Mouse (Mus musculus) small intestine, adult 2 months (tissue): ENCODE results near the gene Apoa5. TPM values are rescaled to one million over a fixed set of nuclear protein-coding genes. Genes with fewer than 3 reads are reported as not detected.

Source experiments
- H3K27ac ChIP-seq: fragments of 200-500 bp; 2 replicates; pipeline ENCODE4 v1.5.1; 2012; ENCODE audit warnings: low read depth, low read length, control low read depth, inconsistent platforms; ENCODE audit not compliant: insufficient read depth
- H3K27me3 ChIP-seq: fragments of 200-500 bp; 2 replicates; pipeline ENCODE4 v1.6.1; 2012; ENCODE audit warnings: mild to moderate bottlenecking, moderate library complexity, low read length, inconsistent platforms; ENCODE audit not compliant: control insufficient read depth, insufficient read depth
- H3K36me3 ChIP-seq: fragments of 200-500 bp; 2 replicates; pipeline ENCODE4 v1.6.1; 2012; ENCODE audit warnings: mild to moderate bottlenecking, low read length, control low read depth, inconsistent platforms; ENCODE audit not compliant: control insufficient read depth, insufficient read depth
- H3K4me1 ChIP-seq: fragments of 200-500 bp; 2 replicates; pipeline ENCODE4 v1.6.1; 2012; ENCODE audit warnings: low read length, inconsistent platforms, mixed read lengths; ENCODE audit not compliant: control insufficient read depth, insufficient read depth, insufficient read length
- H3K4me3 ChIP-seq: fragments of 200-500 bp; 2 replicates; pipeline ENCODE4 v1.5.1; 2012; ENCODE audit warnings: low read depth, mild to moderate bottlenecking, control low read depth, inconsistent platforms, low read length, moderate library complexity
- CTCF ChIP-seq: fragments of 200-500 bp; IDR thresholded peaks from 2 replicates; pipeline ENCODE4 v1.5.1; 2012; ENCODE audit warnings: low read depth, mild to moderate bottlenecking, control low read depth, inconsistent platforms, low read length, moderate library complexity, mixed read lengths; ENCODE audit not compliant: insufficient replicate concordance, insufficient read length; ENCODE audit errors: extremely low read depth
- POLR2A ChIP-seq: fragments of 200-500 bp; IDR thresholded peaks from 2 replicates; pipeline ENCODE4 v1.6.1; 2012; ENCODE audit warnings: low read depth, mild to moderate bottlenecking, control low read depth, inconsistent platforms, low read length, moderate library complexity
- WGBS: fragments of 180-500 bp; shearing (Covaris S2); methylation state at CpG from one replicate; pipeline ENCODE4 v1.1.7; 2018; 5-methylcytosine and 5-hydroxymethylcytosine counted together
- polyA plus RNA-seq: library from polyadenylated mRNA; depleted of rRNA; stranded (reverse); fragments of >200 nt; gene quantifications from 2 replicates; pipeline ENCODE4 v1.2.3, GENCODE M21; 2012

The Apoa5 gene
- polyA plus RNA-seq, 1 experiment = 1.1 TPM

DNA sequence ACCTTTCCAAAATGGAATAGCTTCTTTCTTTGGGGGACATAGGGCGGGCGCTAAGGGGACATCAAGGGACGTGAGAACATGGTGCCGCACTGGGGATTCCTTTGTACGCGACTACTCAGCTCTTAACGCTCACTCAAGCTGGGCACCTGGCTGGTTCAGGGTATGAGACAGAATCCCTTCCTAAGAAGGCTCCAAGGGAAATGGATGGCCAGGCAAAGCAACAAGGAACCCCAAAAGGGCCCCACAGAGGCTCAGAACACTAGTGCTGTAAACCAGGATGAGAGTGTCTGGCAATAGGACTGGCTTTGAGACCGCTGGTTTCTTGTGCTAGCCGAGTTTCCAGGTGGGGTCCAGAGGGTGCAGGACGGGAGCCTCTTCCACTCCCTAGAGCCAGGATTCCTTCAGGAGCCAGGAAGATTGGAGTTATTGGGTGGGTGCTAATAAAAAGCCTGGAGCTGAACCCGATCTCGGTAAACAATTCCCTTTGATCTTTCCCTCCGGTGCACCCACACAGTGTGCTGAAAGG is 37.9 kb upstream of the Apoa5 start:
- TF ChIP-seq POLR2A = peak; percentile 11; the same call in 1 of the 2 replicates
- no peak for TF ChIP-seq CTCF
- Histone ChIP-seq H3K27ac (peak overlapping the region; percentile 99), H3K27me3 (no peaks in the 10 kb centered on the region), H3K36me3 (peaks cover 22% of the 10 kb centered on the region), H3K4me3 (peak overlapping the region; percentile 78), H3K4me1 (peaks cover 31% of the 10 kb centered on the region)
- WGBS = 14% methylated on average over 13 of the region's 13 CpGs

DNA sequence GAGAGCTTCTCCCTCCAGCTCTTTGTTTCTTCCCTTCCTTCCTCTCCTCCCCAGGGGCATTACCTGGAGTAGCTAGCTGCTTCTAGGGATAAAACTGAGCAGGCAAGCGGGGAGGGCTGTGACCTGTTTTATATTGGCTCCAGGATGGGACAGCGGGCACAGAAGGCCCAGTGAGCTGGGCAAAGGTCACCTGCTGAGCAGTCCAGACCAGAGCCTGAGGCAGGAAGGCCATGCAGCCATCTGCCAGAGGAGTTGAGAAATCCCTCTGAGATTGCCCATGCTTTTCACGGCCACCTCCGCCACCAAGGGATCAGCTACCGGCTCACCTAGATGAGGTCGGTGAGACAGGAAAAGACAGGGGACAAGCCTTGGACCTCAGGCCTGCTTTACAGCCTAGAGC is 33.2 kb upstream of the Apoa5 start:
- whole genome bisulfite sequencing = 44% methylated on average over 6 of the region's 6 CpGs
- H3K27me3 ChIP-seq = no peaks in the 10 kb centered on the region
- TF ChIP-seq CTCF (no peak), POLR2A (peak; percentile 52; the same call in 1 of the 2 replicates)
- peaks cover 6% of the 10 kb centered on the region for H3K36me3 ChIP-seq
- peak overlapping the region; percentile 97 for H3K27ac ChIP-seq
- H3K4me1 ChIP-seq = peaks cover 38% of the 10 kb centered on the region
- peak overlapping the region; percentile 53 for H3K4me3 ChIP-seq

DNA sequence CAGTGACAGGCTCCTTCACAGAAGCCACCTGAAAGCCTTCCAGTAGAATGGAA is 33.0 kb upstream of the Apoa5 start, which contains the start of gene Apoc3:
Gene Apoc3, minus strand, starts transcription at position 41 of the 53 bp plus-strand sequence.
- H3K27ac ChIP-seq = peak within 1 kb of the TSS; percentile 97
- TF ChIP-seq CTCF (no peak), POLR2A (no peak)

DNA sequence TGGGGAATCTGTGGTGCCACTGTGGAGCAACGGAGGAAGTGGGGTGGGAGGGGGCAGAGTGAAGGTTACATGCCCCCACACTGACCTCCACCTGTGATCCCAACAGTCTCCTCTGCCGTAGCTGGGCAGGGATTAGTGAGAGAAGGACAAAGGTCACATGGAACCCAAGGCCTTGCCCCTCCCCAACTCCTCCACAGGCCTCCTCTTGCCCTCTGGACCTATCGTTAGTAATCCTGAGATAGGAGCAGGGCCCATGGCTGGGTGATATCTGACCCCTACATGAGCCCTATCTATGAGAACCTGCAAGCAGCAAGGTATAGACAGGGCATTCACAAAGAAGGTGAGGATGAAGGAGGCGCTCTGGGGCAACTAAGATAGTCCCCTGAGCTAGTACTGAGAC is 32.8 kb upstream of the Apoa5 start:
- peaks cover 1% of the 10 kb centered on the region; the same call in 1 of the 2 replicates for H3K36me3 ChIP-seq
- peak overlapping the region; percentile 53 for H3K4me3 ChIP-seq
- WGBS = 33% methylated on average over 4 of the region's 4 CpGs
- H3K27me3 ChIP-seq = no peaks in the 10 kb centered on the region
- TF ChIP-seq CTCF (no peak), POLR2A (no peak)
- peak overlapping the region; percentile 97 for H3K27ac ChIP-seq
- H3K4me1 ChIP-seq = peaks cover 40% of the 10 kb centered on the region

More for the DNA sequence above, 33.0 kb upstream of the Apoa5 start, which contains the start of gene Apoc3:
- Histone ChIP-seq H3K4me3 (peak within 1 kb of the TSS; percentile 56), H3K36me3 (peaks cover 4% of the 10 kb centered on the region), H3K27me3 (no peaks in the 10 kb centered on the region), H3K4me1 (peaks cover 40% of the 10 kb centered on the region)

DNA sequence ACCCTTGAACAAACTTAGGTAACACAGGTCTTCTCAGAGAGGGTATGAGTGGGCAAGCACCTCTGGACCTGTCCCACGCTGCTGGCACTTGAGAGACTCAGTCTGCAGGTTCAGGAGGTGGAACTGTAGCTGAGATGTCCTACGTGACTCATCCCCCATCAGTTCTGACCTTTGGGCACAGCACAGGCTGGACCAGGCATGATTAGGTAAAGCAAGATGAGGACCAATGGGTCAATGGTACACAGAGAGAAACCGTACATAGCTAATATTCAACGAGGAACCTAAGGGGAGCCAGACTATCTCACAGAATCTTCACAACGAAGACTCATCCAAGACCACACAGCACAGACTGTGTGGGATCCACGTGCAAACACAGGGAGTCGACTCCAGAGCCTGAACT is 29.6 kb upstream of the Apoa5 start:
- H3K4me1 ChIP-seq = peaks cover 58% of the 10 kb centered on the region
- H3K27me3 ChIP-seq = no peaks in the 10 kb centered on the region
- peak overlapping the region; percentile 88 for H3K27ac ChIP-seq
- peaks cover 16% of the 10 kb centered on the region for H3K36me3 ChIP-seq
- H3K4me3 ChIP-seq = no peak overlapping the region
- TF ChIP-seq CTCF (no peak), POLR2A (no peak)
- 66% methylated on average over 7 of the region's 7 CpGs for WGBS

DNA sequence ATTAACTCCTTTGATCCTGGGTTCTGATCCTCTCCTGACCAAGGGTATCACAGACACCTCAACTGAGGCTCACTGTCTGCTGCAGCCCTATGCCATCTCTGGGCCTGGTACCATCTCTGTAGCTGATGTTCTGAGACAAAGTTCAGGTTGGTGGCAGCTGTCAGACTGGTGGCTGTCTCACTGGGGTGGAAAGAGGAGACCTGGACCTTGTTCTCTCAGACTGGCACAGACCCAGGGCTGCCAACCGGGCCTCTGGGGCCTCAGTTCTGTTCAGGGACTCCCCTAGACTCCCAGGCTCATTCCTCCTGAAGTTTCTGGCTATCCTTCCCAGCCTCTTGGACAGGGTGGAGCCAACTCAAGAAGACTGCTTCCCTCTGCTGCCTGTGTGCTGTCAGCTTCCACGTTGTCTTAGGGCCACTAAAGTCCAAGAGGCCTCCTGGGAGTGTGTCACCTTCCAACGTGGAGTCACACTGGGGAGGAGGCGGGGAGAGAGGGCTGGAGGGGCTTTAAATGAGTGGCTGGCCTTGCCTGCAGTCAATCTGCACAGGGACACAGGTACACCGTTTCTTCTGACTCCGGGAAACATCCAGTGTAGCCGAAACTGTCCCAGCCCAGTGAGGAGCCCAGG is 27.8 kb upstream of the Apoa5 start, which contains the start of gene Apoa4:
Gene Apoa4, plus strand, starts transcription at position 171 of the 628 bp plus-strand sequence.
- Histone ChIP-seq H3K36me3 (peaks cover 16% of the 10 kb centered on the region), H3K4me3 (peak within 1 kb of the TSS; percentile 63), H3K27ac (peak within 1 kb of the TSS; percentile 88), H3K4me1 (peaks cover 48% of the 10 kb centered on the region), H3K27me3 (no peaks in the 10 kb centered on the region)
- no peak for TF ChIP-seq CTCF
- no peak for TF ChIP-seq POLR2A
- 36% methylated on average over 7 of the region's 7 CpGs for WGBS

DNA sequence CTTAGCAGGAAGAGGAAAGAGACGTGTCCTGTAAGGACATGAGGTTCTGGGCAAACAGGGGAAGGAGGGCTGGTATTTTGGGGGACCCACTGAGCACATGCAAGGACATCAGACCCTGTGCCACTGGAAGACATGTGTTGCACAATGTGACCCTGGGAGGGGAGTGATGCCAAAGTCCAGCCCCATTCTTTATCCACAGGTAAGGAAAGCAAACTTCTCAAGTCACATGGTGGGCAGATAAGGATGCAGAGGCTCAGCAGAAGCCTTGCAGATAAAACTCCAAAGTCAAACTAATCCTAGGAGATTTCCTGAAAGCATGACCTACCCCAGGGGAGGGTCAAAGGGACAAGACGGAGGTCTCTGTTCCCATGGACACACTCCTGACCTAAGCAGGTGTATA is 26.6 kb upstream of the Apoa5 start:
- 23% methylated on average over 2 of the region's 2 CpGs for WGBS
- TF ChIP-seq CTCF = no peak
- TF ChIP-seq POLR2A = no peak

More for the DNA sequence above, 26.6 kb upstream of the Apoa5 start:
- Histone ChIP-seq H3K4me1 (peaks cover 38% of the 10 kb centered on the region), H3K36me3 (peaks cover 16% of the 10 kb centered on the region), H3K27ac (peak overlapping the region; percentile 88), H3K4me3 (peak overlapping the region; percentile 63), H3K27me3 (no peaks in the 10 kb centered on the region)
